Mouse (Mus musculus): ENCODE measurements around the gene E2f2.

DNA sequence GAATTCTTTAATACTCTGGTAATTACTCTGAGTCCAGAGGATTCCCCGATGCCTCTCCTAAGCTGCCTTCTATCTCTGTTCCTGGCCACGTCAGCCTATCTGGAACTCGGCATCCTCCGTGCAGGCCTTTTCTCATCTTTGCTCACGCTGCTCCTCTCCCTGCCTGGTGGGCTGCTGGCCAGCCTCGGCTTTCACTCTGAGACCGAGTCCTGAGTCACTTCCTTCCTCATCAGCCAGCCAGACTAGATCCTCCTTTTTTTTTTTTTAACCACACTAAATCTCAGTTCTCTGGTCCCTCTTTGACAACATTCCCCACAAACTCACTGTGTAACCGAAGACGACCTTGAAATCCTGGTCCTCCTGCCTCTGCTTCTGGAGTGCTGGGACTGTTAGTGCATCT lies 13.2 kb downstream of the E2f2 start:
- no peak for TF ChIP-seq POLR2A (IDR thresholded peaks at IDR 0.05; ENCODE audit: extremely low read depth, insufficient read depth, low read length)
- no peak for TF ChIP-seq CTCF (IDR thresholded peaks at IDR 0.05; ENCODE audit: low read depth, low read length)
